Mouse (Mus musculus) embryonic stem cell, embryonic (primary cell): Measurements from ENCODE around the gene Etv2.

Experiments
- CTCF ChIA-PET, 4 experiments: fragments of 300-600 bp in 2 of 4; fragments of 350-600 bp in 2 of 4; sonication (Branson Sonifier 250); formaldehyde crosslinking; loops; one replicate each; lab custom pipeline; 2022; ENCODE audit warnings: inconsistent platforms in 2 of 4; lab: Charles Lee
- POLR2A ChIA-PET, 4 experiments: fragments of 300-600 bp in 2 of 4; fragments of 350-600 bp in 2 of 4; sonication (Branson Sonifier 250); formaldehyde crosslinking; loops; one replicate each; lab custom pipeline; 2022; ENCODE audit warnings: antibody characterized with exemption in 4 of 4, inconsistent platforms in 1 of 4; lab: Charles Lee

Gene Etv2

DNA sequence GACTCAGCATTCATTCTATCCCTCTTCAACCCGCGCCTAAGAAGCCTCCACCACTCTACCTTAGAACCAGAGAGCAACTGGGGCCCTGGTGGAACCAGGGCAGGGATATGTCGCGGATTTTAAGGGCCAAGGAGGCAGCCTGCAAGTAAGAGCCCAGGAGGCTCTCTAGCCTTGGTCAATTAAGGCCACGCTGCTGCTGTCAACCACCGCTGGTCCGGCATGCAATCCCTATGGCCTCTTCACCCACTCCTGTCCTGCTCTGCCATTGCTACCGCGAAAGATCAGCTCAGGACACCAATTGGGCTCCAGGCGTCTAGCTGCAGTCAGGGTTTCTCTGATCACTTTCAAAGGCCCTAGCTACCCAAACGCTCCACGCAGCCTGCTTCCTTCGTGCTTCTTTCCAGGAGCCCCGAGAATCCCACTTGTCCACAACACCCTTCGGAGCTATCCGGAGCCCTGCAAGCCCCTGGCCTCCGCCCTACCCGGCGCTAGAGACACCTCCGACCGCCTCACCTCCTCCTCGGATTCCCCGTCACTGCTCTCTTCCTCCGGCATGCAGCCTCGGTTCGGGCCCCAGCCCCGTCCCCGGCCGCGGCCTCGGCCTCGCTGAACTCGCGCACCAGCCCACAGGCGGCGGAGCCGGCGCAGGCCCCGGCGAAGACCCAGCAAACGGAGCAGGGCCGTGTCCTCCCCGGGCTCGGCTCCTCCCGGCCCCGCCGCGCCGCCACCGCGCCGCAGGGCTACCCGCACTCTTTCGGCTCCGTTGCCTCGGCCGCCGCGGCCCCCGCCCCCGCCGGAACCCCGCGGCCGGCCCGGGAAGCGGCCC lies 47.6 kb downstream of the Etv2 start:
- ChIA-PET CTCF (interaction anchor here (0.6 to 6.8 kb wide), 12 partner anchors 10 to 251 kb away, joined by 3 to 43 read pairs (median 5); partner anchors contain the start of gene Zbtb32 (in 2 of the 4)), POLR2A (interaction anchor here (0.5 to 12.5 kb wide), 41 partner anchors 9 to 1910 kb away, joined by 3 to 149 read pairs (median 5); partner anchors contain the start of genes Cox6b1 (in 3 of the 4), Zbtb32 (in 3 of the 4), Gm49396 (in 2 of the 4) and Haus5 (in 2 of the 4))

- POLR2A ChIA-PET: interaction anchor here in 2 of 4 experiments (0.7 to 12.5 kb wide), 15 partner anchors 8 to 39 kb away, joined by 3 to 149 read pairs (median 4); partner anchors contain the start of genes Cox6b1 (in 1 of the 2), Gm49396 (in 1 of the 2), Hspb6 (in 1 of the 2) and Proser3 (in 1 of the 2)
- CTCF ChIA-PET: interaction anchor here in 2 of 4 experiments (0.6 to 0.7 kb wide), 2 partner anchors 18 to 22 kb away, joined by 3 to 4 read pairs; no protein-coding TSS in a partner anchor
Observed at GRCm38 (mm10) chr7:30586455-30587020, 49.1 kb downstream of the Etv2 start.

DNA sequence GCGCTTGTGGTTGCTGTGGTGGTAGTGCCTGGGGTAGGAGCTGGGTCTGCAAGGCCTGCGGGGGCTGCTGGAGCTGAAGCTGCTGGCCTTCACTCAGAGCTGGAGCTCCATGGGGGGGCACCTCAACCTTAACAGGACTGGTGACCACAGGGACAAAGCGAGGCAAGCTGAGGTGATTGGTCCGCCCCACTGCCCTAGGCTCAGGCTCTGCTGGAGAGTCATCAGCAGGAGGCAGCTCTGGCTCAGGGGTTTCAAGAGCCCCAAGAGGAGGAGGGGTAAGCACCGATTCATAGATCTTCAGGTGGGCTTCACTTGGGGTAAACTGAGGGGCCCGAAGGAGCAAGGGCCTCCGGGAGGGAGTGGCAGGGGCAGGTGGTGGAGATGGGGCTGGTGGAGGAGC lies 50.5 kb downstream of the Etv2 start:
- ChIA-PET POLR2A (interaction anchor here in 3 of 4 experiments (0.6 to 12.5 kb wide), 16 partner anchors 9 to 1430 kb away, joined by 3 to 149 read pairs (median 4); partner anchors contain the start of genes Gm49396 (in 2 of the 3), Psenen (in 2 of the 3) and U2af1l4 (in 2 of the 3)), CTCF (interaction anchor here in 2 of 4 experiments (1.0 to 1.1 kb wide), 2 partner anchors 22 to 28 kb away, joined by 3 to 6 read pairs; partner anchors contain the start of genes Gm49396 (in 1 of the 2), Psenen (in 1 of the 2) and U2af1l4 (in 1 of the 2))

- POLR2A ChIA-PET: interaction anchor here in 3 of 4 experiments (0.6 to 12.5 kb wide), 10 partner anchors 8 to 51 kb away, joined by 3 to 149 read pairs (median 6); partner anchors contain the start of genes Gm49396 (in 1 of the 3), Psenen (in 1 of the 3) and U2af1l4 (in 1 of the 3)
- CTCF ChIA-PET: interaction anchor here in 1 of 4 experiments (1.0 kb wide), 1 partner anchor 29 kb away, joined by 3 read pairs; no protein-coding TSS in a partner anchor
Observed at GRCm38 (mm10) chr7:30584339-30584738, 51.3 kb downstream of the Etv2 start.
